Mouse (Mus musculus) 416B (cell line): ENCODE results near the gene Smndc1.
"Not testable (repeated sequence)": the region's sequence is repeated elsewhere in the genome, so short reads cannot be mapped to it uniquely, and the experiment has no call there.

Experiments
- DNase-seq: peaks from one replicate; pipeline ENCODE4 v3.0.0; 2011; ENCODE audit warnings: low read depth

Smndc1 gene

DNA sequence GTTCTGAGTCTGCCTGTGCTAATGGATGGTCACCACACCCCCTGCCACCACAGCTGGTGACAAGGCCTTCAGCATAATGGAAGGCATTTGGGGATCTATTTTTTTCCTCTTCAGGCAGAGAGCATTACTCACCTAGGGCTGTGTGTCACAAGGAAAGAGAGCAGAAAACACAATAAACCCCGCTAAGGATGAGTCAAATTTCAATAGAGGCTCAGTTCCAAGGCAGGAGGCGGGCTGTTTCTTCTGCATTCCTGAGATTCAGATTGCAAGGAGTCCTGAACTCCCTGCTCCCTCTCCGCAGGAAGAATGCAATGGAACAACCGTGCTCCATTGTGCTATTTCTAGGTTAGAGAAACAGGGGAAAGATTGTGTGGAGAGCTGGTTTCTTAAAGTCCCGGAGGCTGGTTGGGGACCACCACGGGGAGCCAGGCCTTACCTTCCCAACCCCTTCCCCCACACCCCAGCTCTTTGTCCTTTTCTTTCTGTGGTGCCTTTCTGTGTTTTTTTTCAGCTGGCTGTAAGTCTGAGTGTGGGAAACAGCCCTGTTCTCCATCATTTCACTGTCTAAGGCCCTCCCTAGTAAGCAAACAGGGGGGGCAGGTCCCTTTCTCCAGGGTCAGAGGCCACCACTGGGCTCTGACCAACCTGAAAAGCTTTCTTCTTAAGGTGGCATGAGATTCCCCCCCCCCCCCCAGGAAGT lies 21.9 kb upstream of the Smndc1 start:
- DNase-seq = no peak

DNA sequence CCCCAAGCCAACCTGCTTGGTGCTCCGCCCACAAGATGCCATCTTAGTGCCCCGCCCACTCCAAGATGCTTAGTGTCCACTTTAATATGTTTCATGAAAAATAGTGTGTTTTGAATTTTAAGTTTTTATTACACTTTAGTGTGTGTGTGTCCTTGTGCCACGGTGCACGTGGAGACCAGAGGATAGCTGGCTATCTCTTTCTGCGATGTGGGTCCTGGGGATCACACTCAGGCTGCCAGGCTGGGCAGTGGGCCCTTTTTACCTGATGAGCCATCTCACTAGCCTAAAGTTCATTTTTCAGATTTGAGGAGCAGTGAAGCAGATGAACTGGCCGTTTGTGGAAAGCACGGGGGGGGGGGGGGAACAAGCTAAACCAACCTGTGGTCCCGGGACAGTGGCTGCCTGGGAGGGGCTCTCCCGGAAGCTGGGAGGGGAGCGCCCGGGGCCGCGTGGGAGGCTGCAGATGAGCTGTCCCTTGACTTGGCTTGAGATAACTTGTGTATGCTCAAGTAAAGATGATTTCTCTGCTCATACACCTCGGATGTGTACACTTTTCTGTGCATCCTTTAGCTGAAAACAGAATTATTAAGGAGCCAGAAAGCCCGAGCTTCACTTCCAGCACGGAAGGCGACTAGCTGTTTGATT lies 19.4 kb upstream of the Smndc1 start:
- peak; percentile 46 for DNase-seq

DNA sequence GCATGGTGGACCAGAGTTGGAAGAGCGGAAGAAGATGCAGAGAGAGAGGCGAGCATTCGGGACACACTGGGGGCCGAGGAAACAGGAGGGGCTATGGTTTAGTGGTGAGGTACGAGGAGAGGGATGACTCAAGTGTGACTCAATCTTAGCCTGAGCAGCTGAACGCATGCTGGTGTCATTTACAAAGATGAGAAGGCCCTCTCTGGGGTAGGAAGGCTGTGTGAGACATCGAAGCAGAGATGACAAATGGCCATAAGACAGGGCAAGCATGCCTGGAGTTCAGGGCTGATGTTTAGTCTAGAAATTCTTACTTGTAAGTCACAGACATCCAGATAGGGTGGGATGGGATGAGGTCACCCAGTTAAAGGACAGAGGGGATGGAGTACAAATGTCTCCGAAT lies 18.0 kb upstream of the Smndc1 start:
- DNase-seq = peak; percentile 89

DNA sequence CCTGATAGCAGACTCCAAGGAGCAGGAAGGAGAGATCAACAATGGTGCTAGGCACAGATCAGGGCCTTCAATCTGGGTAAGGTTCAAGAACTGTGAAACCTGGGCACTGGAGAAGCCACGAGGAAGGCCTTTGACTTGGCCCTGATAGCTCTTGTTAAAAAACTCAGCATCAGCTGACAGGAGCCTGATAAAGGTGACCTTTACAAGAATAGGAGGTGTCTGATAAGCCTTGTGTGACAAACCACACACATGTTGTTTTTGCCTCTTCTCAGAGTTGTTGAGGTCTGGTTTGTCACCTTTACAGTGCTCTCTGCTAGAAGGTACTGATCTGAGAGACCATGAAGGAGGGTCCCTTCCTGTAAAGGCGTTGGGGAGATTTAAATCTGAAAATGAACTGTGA lies 17.0 kb upstream of the Smndc1 start:
- no peak for DNase-seq

DNA sequence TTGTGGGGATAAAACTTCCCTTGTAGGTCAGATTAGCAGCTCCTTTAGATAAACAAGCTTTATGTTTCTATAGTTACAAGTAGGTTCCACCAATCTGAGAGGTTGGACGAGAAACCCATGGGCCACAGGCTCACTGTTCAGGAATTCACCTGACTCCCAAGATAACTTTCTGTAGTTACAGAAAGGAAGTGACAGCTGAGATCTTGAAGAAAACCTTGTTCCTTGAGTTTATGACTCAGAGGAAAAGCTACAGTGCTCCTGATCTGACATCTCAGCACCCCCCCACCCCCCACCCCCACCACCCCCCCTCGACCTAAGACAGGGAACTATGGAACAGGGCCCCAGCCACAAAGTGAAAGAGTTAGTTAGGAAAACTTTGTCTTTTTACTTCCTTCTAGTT lies 15.4 kb upstream of the Smndc1 start:
- DNase-seq = peak; percentile 88

DNA sequence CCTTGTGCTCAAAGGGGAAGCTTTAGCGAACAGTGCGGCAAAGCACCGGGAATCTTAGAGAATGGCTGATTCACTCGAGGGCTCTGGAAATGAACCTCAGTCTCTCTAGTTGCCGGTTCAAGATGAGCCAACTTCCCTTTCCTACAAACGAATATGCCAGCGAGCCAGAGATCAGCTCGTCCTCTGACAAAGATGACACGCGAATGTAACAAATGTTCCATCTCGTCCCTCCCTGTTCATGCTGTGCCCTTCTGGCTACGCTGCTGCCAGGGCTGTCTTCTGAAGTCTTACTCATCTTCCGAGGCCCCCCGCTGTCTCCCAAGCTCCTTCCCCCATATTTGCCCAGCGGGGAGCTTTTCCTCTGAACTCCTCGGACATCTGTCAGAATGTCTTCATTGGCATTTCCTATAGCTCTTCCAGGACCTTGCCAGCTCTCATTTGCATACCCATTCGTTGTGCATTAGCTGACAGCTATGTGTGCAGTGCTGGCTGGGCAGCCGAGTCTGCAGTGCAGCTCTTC lies 14.5 kb upstream of the Smndc1 start:
- no peak for DNase-seq

DNA sequence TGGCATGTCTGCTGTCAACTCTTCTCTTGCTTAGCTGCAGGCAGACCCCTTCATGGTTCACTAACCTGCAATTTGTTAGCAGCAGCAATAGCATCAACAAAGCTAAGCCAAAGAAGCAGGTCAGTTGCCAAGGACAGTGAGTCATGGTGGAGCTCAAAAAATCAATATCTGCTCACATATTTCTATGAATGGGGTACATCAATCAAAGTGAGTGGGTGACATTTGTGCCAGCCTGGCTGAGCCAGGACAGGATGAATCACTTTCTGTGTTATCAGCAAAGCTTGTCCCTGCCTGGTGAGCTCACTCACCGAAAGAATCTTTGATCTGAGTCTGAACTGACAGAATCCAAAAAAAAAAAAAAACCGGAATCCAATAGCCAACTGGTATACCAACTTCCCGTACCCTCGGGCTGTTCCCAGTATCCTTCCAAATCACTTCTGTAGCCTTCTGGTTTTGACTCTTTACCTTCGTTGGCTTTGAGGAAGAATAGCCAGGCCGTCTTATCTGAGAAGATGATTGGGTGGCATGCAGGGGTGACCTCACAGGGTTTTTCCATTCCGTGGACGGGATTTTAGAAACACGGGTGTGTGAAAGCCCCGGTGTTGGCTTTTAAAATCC lies 13.9 kb upstream of the Smndc1 start:
- DNase-seq = no peak

DNA sequence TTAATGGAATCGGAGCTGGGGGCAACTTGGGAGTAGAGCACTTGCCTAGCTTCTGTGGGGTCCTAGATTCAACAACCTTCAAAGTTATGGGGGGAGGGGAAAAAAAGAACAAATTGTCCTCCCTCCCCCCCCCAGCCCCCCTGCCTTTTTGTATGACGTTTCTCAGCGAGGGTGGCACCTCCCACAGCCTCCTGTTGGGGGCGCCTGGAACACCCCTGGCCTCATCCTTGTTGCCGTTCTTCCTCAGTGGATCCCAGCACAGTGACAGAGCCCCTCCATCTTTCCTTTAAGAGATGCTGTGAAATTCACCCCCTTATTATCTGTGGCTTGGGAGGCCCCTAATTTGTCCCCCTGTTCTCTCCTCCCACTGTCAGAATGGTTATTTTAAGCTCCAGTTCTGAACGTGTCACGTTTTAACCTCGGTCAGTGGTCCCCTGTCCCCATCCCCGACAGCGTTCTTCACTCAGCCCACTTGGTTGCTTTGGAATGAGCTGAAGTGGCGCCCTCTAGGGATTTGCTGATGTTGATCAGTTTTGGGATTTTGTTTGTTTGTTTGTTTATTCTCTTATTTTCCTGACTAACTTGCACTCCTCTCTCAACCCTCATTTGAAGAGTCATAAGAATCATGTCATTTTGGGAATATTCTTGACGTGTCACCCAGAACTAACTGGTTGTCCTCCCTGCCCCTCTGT lies 12.5 kb upstream of the Smndc1 start:
- no peak for DNase-seq

DNA sequence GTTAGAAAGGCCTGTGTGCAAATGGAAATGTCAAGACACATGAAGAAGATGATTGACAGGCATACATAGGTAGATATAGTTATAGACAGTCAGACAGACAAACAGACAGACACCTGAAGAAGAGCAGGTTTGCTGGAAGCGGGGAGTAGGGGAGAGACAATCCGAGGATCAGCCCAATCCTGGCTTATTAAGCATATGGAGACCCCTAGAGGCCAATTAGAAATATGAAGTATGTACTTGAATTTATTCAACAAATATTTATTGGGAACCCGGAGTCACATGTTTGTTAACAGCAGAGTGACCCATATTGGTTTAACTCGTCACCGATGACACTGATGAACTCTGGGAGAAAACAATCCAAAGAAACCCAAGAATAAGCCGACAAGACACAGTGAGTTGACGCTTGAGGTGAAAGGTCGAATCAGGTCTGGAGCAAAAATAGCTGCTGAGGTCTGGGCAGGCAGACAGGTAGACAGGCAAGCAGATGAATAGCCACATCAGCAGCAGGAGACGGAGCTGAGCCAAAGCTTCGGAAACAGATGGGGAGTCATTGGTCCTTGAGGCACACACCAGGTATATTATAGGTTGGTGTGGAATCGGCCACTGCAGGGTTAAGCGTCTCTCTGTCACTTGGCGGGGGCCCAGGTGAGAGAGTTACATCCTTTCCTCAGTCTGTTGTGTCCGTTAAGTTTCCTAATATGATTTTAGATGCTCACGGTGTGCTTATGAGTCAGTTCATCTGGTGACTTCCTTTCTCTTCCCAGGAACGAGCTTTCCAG lies 10.1 kb upstream of the Smndc1 start:
- DNase-seq = peak; percentile 54

DNA sequence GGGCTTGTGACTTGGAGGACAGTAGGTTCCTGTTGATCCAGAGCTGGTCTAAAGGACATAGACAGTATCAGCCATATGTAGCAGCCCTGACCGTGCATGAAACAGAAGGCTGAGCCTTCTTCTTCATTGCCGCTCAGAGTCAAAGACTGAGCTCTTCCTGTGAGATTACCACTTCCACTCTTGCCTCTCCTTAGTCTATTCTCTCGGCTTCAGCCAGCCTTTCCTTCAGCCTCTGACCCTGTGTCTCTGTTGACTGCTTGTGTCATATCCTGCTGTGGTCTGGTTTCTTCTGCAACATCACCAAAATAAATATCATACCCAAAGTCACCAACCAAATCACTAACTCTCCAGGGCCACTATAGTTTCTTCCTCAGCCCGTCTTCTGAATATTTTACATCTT lies 8.8 kb upstream of the Smndc1 start:
- DNase-seq = peak; percentile 83

DNA sequence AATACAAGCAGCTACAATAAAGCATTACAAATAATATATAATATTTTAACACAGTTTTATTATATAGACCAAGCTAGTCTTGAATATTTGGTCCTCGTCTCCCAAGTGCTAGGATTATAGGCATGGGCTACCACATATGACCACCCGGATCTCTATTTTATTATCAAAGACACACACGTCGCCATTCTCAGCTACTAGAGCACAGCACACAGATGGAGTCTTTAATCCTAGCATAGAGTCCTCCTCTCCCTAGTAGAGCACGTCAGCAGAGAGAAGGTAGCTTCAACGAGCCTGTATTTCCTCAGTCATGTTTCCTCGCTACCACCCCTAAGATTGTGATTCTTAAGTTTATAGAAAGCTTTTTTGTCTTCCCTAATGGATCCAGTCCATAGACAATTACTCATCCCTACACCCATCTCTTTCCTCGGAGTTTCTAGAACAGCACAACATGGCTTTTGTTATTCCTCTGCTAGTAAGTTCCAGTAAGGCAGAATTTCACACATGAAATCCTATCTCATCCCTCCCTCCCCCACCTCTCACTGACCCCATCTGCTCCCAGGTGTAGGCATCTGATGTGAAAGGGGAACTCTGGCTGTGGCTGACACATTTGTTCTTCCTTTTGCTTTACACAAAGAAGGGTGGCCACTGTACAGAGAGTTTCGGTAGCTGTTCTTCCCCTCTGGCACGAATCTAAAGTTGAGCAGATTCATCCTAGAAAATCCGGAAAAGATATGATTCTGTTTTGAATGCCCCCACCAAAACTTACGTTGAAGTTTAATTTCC lies 7.3 kb upstream of the Smndc1 start:
- no peak for DNase-seq

DNA sequence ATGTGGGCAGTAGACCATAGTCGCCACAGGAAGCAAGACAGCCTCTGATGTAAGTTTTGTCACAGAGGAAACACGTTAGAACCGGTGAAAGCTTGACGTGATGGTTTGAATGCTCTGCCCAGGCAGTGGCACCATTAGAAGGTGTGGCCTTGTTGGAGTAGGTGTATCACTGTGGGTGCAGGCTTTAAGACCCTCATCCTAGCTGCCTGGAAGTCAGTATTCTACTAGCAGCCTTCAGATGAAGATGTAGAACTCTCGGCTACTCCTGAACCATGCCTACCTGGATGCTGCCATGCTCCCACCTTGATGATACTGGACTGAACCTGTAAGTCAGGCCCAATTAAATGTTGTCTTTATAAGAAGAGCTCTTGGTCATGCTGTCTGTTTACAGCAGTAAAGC lies 5.4 kb upstream of the Smndc1 start:
- peak; percentile 69 for DNase-seq

DNA sequence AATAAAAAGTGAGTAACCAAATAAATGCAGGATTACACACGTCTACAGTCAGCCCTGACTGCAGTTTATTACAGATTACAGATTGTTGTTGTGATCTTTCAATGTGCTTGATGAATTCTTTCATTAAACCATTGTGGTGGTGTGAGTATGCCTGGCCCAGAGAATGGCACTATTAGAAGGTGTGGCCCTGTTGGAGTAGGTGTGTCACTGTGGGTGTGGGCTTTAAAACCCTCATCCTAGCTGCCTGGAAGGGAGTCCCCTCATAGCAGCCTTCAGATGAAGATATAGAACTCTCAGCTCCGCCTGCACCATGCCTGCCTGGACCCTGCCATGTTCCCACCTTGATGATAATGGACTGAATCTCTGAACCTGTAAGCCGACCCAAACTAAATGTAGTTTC lies 4.6 kb upstream of the Smndc1 start:
- not testable (repeated sequence) for DNase-seq

DNA sequence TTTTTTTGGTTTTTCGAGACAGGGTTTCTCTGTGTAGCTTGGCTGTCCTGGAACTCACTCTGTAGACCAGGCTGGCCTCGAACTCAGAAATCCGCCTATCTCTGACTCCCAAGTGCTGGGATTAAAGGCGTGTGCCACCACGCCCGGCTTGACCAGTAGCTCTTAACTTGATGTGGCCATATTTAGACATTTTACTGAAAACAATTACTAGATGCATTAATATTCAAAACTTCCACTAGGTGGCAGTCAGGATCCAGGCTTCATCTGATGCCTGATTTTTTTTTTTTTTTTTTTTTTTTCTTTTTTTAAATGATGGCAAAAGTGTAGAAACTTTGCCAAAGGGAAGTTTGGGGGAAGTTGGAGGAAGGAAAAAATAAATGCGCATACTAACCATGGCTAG lies 4.2 kb upstream of the Smndc1 start:
- DNase-seq = peak; percentile 91

DNA sequence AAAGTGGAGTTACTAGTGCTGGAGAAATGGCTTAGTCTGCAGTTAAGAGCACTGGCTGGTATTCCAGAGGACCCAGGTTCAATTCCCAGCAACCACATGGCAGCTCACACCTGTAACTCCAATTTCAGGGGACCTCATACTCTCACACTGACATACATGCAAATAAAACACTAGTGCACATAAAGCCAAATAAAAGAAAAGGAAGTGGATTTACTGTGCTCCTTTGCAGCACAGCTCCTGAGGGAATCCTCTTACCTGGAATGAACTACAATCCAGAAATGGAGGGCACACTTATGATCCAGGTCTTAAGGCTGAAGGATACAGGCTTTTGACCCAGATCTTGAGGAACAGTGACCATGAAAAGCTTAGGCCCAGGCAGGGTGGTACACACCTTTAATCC lies 3.3 kb upstream of the Smndc1 start:
- DNase-seq = no peak

DNA sequence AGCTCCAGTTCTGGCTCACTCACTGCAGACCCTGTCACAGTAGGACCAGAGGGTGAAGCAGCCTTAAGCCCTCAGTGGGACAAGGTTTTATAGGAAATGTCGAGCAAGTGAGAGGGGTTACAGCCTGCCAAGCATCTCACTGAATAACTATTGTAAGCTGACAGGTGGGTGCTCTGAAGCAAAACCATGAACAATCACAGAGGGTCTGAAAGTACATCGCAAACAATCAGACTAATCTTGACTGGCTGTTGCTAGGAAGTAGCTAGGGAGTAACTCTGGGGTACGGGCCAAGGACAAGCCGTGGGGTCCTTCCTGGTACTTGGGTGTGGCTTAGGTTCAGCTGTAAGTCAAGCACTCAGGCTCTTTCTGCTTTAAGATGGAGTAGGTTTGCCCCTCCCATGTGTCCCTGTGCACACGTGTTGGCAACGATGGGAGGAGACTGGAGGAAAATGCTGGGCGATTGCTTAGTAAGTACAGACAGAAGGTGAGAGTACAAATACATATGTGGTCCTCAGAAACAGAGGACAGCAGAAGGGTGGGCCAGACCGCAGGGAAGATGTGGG lies 2.5 kb upstream of the Smndc1 start:
- peak; percentile 45 for DNase-seq

DNA sequence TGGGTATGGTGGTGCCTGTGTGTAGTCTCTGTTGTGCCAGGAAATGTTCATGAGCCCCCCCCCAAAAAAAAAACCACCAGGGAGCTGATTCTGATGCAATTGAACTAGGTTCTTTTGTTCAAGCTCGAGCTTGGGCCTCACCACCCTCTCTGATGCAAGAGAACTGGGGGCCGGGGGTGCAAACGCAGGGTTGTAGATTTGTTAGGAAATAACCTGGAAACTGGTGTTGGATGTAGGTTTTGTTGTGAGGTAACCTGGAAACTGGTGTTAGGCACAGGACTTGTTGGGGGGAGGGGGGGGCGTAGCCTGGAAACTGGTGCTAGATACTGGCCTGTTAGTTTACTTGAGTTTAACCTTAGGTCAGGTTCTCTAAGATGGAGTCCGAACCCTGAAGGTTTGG lies 1.4 kb upstream of the Smndc1 start:
- peak; percentile 73 for DNase-seq

DNA sequence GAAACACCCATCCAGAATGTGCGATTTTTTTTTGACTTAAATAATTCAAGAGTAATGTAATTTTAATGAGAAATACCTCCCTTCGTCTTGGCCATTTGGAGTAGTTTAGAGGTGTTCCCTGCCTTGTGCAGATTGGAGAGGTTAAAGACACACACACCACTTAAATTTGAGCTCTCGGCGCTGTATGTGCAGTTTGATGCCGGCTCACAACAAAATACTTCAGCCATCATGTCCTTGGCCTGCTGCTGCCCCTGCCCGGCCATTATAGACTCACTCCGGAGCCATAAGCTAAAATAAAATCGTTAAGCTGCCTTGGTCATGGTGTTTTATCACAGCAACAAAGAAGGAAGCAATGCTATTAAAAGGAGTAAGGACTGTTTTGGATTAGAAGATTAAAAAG lies 1.0 kb upstream of the Smndc1 start:
- DNase-seq = peak; percentile 60

DNA sequence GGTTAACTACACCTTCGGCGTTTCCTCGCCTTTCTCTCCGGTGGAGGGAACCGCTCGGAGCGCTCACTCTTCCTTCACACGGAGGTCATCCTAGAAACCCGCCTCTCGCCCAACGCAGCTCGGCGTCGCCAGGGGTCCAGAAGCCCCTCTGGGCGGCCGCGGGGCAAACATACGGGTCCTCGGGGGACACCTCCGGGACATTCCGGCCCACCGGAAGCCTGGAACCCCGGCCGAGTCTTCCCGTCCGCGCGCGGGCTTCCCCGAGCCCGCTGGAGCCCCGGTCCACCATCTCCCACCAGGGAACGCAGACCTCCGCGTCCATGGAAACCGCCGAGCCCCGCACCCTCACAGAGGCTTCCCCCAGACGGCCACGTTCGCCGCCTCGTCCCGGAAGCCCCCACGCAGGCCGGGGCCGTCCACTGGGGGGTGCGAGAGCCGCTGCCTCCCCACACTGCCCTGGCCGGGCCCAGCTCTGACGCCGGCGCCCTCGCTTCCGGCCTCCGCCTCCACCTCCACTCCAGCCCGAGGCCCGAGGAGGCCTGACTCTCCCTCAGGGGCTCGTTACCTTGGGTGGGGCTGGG lies 437 bp downstream of the Smndc1 start:
- DNase-seq = no peak

DNA sequence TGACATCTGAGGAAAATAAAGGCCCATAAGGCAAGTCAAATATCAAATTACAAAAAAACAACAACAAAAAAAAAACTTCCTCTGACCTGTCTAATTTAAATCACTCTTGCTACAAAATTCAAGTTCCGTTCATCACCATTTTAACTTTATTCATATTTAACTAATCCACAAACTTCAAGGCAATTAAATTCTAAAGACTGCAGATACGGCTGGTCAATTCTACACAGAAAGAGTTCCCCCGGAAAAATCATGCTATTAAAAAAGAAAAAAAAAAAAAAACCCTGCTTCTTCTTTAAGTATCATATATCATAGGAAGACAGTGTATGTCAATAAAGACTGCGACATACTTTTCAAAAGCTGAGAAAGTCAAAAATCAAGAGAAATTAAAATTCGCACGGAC lies 961 bp downstream of the Smndc1 start:
- no peak for DNase-seq
